Mouse (Mus musculus) kidney, adult 11 months (tissue): ENCODE measurements around the gene Ceacam16.
A peak's percentile ranks its signal among the peaks of the same experiment; 100 is the strongest.

ENCODE experiments used
- DNase-seq: peaks from one replicate; pipeline ENCODE4 v3.0.0; 2022

Ceacam16 gene

GRCm38 (mm10) chr7:19815296-19816223 is 45.5 kb downstream of the Ceacam16 start:
- DNase-seq = no peak

DNA sequence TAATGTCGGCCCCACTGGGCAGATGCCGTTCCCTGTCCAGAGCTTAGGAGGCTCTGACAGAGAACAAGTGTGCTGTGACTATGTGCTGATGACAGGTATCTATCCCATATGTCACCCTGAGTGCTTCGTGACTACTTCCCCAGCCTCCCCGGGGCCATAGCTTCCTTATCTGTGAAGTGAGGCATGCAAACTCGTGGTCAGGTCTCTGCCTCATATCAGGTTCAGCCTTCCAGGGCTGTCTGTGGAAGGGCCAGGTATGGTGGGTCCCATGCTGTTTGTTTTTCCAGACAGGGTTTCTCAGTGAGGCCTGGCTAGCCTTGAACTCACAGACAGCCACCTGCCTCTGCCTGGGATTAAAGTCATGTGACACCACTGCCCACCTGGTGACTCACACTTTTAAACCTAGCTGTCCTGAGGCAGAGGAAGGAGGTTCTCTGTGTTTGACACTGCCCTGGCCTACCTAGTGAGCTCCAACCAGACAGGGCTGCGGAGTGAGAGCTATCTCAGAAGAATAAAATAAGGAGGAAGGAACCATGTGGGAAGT is 47.4 kb downstream of the Ceacam16 start:
- no peak for DNase-seq

DNA sequence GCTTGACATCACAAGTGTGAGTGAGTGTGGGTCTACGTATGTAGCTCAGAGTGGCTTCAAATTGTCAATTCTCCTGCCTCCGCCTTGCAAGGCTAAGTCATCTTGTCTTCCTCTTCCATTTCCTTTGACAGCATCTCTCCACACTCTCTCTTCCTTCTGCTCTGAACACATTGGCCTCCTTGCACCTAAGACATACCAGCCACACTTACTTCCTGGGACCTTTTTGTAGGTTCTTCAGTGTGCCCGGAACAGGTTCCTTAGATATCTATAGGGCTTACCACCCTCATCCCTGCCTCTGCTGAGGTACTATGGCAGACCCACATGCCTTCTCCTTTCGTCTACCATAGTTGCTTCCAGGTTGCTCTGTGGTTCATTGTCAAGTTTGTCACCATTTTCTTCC is 47.9 kb downstream of the Ceacam16 start:
- no peak for DNase-seq

- DNase-seq = peak; percentile 82
These were observed 50.0 kb downstream of the Ceacam16 start for GRCm38 (mm10) chr7:19811114-19811513.

DNA sequence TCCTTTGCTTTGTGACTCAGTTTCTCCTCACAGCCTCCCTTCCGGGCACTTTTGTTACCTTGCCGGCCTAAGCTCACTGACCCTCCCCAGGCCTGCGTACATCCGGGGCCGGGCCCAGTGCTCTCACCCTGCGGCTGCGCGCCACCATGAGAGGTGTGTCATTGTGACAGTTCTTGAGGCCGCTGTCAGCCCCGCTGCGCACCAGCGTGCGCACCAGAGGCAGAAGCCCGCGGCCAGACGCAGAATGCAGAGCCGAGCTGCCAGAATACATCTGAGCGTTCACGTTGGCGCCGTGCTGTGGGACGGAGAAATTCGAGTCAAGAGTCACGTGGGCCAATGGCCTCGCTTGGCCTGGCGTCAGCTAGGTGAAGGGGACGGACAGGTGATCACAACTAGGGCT is 51.7 kb downstream of the Ceacam16 start:
- DNase-seq = peak; percentile 56

GRCm38 (mm10) chr7:19806356-19806969 is 54.6 kb downstream of the Ceacam16 start:
- DNase-seq = no peak

DNA sequence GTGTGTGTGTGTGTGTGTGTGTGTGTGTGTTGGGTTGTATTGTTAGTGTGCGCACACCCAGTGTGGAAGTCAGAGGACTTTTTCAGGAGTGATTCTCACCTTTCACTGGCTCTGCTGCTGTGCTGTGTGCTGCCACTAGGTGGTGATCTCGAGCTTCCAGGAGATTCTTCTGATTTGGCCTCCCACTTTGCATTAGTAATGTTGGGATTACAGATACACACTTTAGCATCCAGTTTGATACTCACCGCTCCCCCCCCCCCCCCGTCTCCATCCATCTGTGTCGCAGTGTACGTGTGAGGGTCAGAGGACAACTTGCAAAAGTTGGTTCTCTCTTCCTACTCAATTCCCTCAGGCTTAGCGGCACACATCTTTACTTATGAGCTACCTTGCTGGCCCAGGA is 58.1 kb downstream of the Ceacam16 start:
- peak; percentile 52 for DNase-seq
